Mouse (Mus musculus): ENCODE results near the gene Filip1l. TPM values are rescaled to one million over a fixed set of nuclear protein-coding genes. Genes with fewer than 3 reads are reported as not detected.
"Not testable (repeated sequence)": the region's sequence is repeated elsewhere in the genome, so short reads cannot be mapped to it uniquely, and the experiment has no call there.

Gene Filip1l
- polyA plus RNA-seq, 1 experiment from 2014 or later, result 13.0 TPM

DNA sequence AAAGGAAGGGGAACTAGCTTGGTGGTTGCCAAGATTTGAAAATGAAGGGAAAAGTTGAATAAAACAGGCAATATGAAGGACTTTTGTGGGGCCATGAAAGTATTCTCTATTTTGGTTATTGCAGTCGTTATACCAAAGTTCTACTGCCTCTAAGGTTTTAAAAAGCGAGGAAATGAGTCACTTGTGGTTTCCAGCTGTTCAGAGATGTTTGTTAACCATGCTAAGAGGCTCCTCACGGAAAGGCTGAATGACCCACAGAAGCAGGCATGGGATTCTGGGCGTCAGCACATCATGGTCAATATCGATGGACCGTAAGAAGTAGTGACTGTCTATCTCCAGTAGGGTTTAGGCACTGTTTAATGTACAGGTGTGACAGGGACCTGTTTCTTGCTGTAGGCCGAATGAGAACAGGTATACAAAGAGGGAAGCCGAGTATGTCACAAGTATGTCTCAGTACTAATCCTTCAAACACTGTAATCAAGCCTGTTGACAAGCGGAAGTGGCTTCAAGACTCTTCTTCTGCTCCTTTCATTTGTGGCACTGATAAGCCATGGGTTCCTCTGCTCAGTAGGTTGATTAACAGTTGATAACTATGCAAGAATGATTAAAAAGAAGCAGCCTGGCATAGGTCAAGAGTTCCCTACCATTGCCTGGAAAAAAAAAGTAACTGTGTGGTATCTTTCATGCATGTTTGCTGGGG, 25.9 kb downstream of the Filip1l start:
- no peaks in the 10 kb centered on the region for H3K27me3 ChIP-seq (ENCODE audit: control insufficient read depth, insufficient read depth, low read length)
- no peaks in the 10 kb centered on the region for H3K36me3 ChIP-seq (ENCODE audit: control insufficient read depth, insufficient read depth, low read length)
- H3K4me2 ChIP-seq (ENCODE audit: low read depth), result no peak overlapping the region
- no peak for ATAC-seq (ENCODE audit: insufficient read depth, low FRiP score, low TSS enrichment)
- H3K27ac ChIP-seq (ENCODE audit: low read depth, low read length), result no peak overlapping the region
- 90% methylated on average over 9 of the region's 9 CpGs for WGBS
- no peak overlapping the region for H3K9ac ChIP-seq (ENCODE audit: low read length)
- H3K4me1 ChIP-seq (ENCODE audit: control insufficient read depth, insufficient read depth, low read length), result no peaks in the 10 kb centered on the region
- DNase-seq (ENCODE audit: low spot score), result no peak
- H3K4me3 ChIP-seq (ENCODE audit: low read depth, low read length), result no peak overlapping the region
- H3K9me3 ChIP-seq (ENCODE audit: control insufficient read depth, low read length), result no peaks in the 10 kb centered on the region

DNA sequence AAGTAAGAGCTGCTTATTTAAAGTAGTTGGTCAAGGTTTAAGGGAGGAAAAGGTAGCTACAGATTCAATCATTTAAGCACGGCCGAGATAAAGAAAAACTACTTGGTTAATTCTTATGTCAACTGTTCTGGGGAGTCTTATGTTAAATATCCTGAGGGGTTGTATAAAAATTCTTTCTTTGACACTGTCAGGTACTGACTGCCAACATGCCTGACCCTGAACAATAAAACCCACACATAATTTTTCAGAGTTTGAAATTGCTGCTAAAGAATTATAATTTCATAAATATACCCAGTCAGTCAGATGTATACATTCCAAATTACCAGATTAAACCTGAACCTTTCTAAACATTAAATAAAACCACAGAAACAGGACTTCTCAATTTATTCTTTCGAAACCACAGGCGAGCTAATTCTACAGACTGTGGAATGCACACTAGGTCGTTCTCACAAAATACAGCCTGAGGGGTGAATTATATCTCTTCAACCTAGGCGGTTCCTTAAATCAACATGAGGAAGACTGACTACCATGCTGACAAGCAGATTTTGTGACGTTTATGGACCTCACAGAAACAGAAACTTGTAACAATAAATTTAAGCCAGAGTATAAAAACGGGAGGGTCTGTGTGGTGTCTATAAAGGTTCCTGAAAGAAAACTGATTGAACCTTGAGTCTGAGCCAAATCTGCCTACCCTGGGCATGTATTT, 30.5 kb downstream of the Filip1l start:
- Histone ChIP-seq H3K4me3 (ENCODE audit: low read depth, low read length) (no peak overlapping the region), H3K9ac (ENCODE audit: low read length) (no peak overlapping the region), H3K4me1 (ENCODE audit: control insufficient read depth, insufficient read depth, low read length) (no peaks in the 10 kb centered on the region), H3K9me3 (ENCODE audit: control insufficient read depth, low read length) (no peaks in the 10 kb centered on the region), H3K4me2 (ENCODE audit: low read depth) (no peak overlapping the region), H3K27me3 (ENCODE audit: control insufficient read depth, insufficient read depth, low read length) (no peaks in the 10 kb centered on the region), H3K27ac (ENCODE audit: low read depth, low read length) (no peak overlapping the region), H3K36me3 (ENCODE audit: control insufficient read depth, insufficient read depth, low read length) (no peaks in the 10 kb centered on the region)
- DNase-seq (ENCODE audit: low spot score) (no peak), ATAC-seq (ENCODE audit: insufficient read depth, low FRiP score, low TSS enrichment) (no peak)
- WGBS, result 70% methylated on average over 8 of the region's 8 CpGs

- 93% methylated on average over 2 of the region's 2 CpGs for WGBS
- no peak for ATAC-seq (ENCODE audit: insufficient read depth, low FRiP score, low TSS enrichment)
- Histone ChIP-seq H3K9me3 (ENCODE audit: control insufficient read depth, low read length) (no peaks in the 10 kb centered on the region), H3K36me3 (ENCODE audit: control insufficient read depth, insufficient read depth, low read length) (no peaks in the 10 kb centered on the region), H3K9ac (ENCODE audit: low read length) (no peak overlapping the region), H3K4me3 (ENCODE audit: low read depth, low read length) (no peak overlapping the region), H3K4me2 (ENCODE audit: low read depth) (no peak overlapping the region), H3K27me3 (ENCODE audit: control insufficient read depth, insufficient read depth, low read length) (no peaks in the 10 kb centered on the region), H3K27ac (ENCODE audit: low read depth, low read length) (no peak overlapping the region), H3K4me1 (ENCODE audit: control insufficient read depth, insufficient read depth, low read length) (no peaks in the 10 kb centered on the region)
- DNase-seq (ENCODE audit: low spot score), result no peak
Observed at GRCm38 (mm10) chr16:57384274-57384673, 31.4 kb downstream of the Filip1l start.

DNA sequence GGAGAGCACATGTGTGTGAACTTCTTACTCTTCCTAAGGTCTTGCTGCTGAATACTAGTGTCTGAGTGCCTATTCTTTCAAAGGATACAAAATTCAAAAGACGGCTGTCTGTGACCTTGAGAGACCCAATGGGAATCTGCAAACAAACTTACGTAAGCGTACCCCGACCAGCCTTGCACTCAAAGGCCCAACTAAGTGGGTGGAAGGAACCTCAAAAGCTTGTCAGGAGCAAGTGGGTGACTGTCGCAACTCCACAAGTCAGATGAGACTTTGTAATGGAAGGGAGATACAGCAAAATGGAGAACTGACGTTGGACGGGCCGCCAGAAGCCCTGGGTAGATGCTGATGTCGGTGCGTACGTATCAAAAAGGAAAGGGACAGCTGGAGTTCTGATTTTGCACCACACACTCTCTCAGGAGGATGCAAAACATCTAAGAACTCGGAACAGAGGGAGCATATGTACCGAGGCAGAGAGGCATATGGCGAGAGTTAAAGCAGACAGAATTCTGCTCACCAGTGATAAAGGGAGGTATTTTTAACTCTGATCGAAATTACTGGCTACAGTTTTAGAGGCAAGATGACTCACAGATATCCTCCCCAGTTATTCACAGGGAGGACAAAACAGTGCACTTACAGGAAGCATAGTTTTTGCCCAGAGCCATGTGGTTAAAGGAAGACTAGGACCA, 36.8 kb downstream of the Filip1l start:
- no peak for ATAC-seq (ENCODE audit: insufficient read depth, low FRiP score, low TSS enrichment)
- Histone ChIP-seq H3K4me3 (ENCODE audit: low read depth, low read length) (no peak overlapping the region), H3K36me3 (ENCODE audit: control insufficient read depth, insufficient read depth, low read length) (no peaks in the 10 kb centered on the region), H3K27ac (ENCODE audit: low read depth, low read length) (no peak overlapping the region), H3K9ac (ENCODE audit: low read length) (no peak overlapping the region), H3K27me3 (ENCODE audit: control insufficient read depth, insufficient read depth, low read length) (no peaks in the 10 kb centered on the region), H3K4me1 (ENCODE audit: control insufficient read depth, insufficient read depth, low read length) (no peaks in the 10 kb centered on the region), H3K4me2 (ENCODE audit: low read depth) (no peak overlapping the region), H3K9me3 (ENCODE audit: control insufficient read depth, low read length) (no peaks in the 10 kb centered on the region)
- no peak for DNase-seq (ENCODE audit: low spot score)
- 92% methylated on average over 15 of the region's 15 CpGs for WGBS

DNA sequence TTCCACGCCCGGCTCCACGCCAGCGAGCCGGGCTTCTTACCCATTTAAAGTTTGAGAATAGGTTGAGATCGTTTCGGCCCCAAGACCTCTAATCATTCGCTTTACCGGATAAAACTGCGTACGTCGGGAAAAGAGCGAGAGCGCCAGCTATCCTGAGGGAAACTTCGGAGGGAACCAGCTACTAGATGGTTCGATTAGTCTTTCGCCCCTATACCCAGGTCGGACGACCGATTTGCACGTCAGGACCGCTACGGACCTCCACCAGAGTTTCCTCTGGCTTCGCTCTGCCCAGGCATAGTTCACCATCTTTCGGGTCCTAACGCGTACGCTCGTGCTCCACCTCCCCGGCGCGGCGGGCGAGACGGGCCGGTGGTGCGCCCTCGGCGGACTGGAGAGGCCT, 38.3 kb downstream of the Filip1l start:
- not testable (repeated sequence) for H3K36me3 ChIP-seq (ENCODE audit: control insufficient read depth, insufficient read depth, low read length); H3K4me2 ChIP-seq (ENCODE audit: low read depth); H3K9me3 ChIP-seq (ENCODE audit: control insufficient read depth, low read length); ATAC-seq (ENCODE audit: insufficient read depth, low FRiP score, low TSS enrichment); H3K27me3 ChIP-seq (ENCODE audit: control insufficient read depth, insufficient read depth, low read length); H3K4me3 ChIP-seq (ENCODE audit: low read depth, low read length); H3K27ac ChIP-seq (ENCODE audit: low read depth, low read length); DNase-seq (ENCODE audit: low spot score); H3K9ac ChIP-seq (ENCODE audit: low read length); H3K4me1 ChIP-seq (ENCODE audit: control insufficient read depth, insufficient read depth, low read length)
- WGBS, result 19% methylated on average over 20 of the region's 39 CpGs

DNA sequence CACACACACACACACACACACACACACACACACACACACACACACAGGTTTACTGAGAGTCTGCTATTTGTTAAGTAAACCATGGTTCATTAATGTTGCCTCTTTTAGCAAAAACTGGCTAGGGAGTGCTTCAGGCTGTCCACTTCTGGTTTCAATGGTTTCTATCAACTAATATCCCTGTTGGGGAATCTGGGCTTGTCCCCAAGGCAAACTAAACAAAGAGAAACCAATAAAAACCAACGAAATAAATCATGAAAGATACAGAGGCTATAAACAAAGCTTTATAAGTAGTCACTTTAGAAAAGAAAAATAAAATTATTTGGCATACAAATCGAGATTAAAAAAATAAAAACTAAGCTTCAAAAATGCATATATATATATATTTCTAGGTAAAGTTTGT, 39.6 kb downstream of the Filip1l start:
- Histone ChIP-seq H3K27me3 (ENCODE audit: control insufficient read depth, insufficient read depth, low read length) (no peaks in the 10 kb centered on the region), H3K27ac (ENCODE audit: low read depth, low read length) (no peak overlapping the region), H3K4me3 (ENCODE audit: low read depth, low read length) (no peak overlapping the region), H3K9me3 (ENCODE audit: control insufficient read depth, low read length) (no peaks in the 10 kb centered on the region), H3K36me3 (ENCODE audit: control insufficient read depth, insufficient read depth, low read length) (no peaks in the 10 kb centered on the region), H3K9ac (ENCODE audit: low read length) (no peak overlapping the region), H3K4me2 (ENCODE audit: low read depth) (no peak overlapping the region), H3K4me1 (ENCODE audit: control insufficient read depth, insufficient read depth, low read length) (no peaks in the 10 kb centered on the region)
- WGBS, result 77% methylated on average over 2 of the region's 2 CpGs
- DNase-seq (ENCODE audit: low spot score), result no peak
- ATAC-seq (ENCODE audit: insufficient read depth, low FRiP score, low TSS enrichment), result no peak

- H3K9me3 ChIP-seq (ENCODE audit: control insufficient read depth, low read length), result no peaks in the 10 kb centered on the region
- DNase-seq (ENCODE audit: low spot score), result no peak
- H3K36me3 ChIP-seq (ENCODE audit: control insufficient read depth, insufficient read depth, low read length), result no peaks in the 10 kb centered on the region
- H3K4me2 ChIP-seq (ENCODE audit: low read depth), result no peak overlapping the region
- WGBS, result 81% methylated on average over 11 of the region's 11 CpGs
- no peak overlapping the region for H3K4me3 ChIP-seq (ENCODE audit: low read depth, low read length)
- no peaks in the 10 kb centered on the region for H3K27me3 ChIP-seq (ENCODE audit: control insufficient read depth, insufficient read depth, low read length)
- ATAC-seq (ENCODE audit: insufficient read depth, low FRiP score, low TSS enrichment), result no peak
- H3K27ac ChIP-seq (ENCODE audit: low read depth, low read length), result no peak overlapping the region
- H3K4me1 ChIP-seq (ENCODE audit: control insufficient read depth, insufficient read depth, low read length), result no peaks in the 10 kb centered on the region
- no peak overlapping the region for H3K9ac ChIP-seq (ENCODE audit: low read length)
Observed at GRCm38 (mm10) chr16:57393161-57393560, 40.3 kb downstream of the Filip1l start.

- Histone ChIP-seq H3K4me3 (ENCODE audit: low read depth, low read length) (no peak overlapping the region), H3K9me3 (ENCODE audit: control insufficient read depth, low read length) (no peaks in the 10 kb centered on the region), H3K36me3 (ENCODE audit: control insufficient read depth, insufficient read depth, low read length) (no peaks in the 10 kb centered on the region), H3K27ac (ENCODE audit: low read depth, low read length) (no peak overlapping the region), H3K27me3 (ENCODE audit: control insufficient read depth, insufficient read depth, low read length) (no peaks in the 10 kb centered on the region), H3K4me2 (ENCODE audit: low read depth) (no peak overlapping the region), H3K4me1 (ENCODE audit: control insufficient read depth, insufficient read depth, low read length) (no peaks in the 10 kb centered on the region), H3K9ac (ENCODE audit: low read length) (no peak overlapping the region)
- DNase-seq (ENCODE audit: low spot score) (no peak), ATAC-seq (ENCODE audit: insufficient read depth, low FRiP score, low TSS enrichment) (no peak)
- 78% methylated on average over 6 of the region's 6 CpGs for WGBS
Observed at GRCm38 (mm10) chr16:57396249-57396648, 43.4 kb downstream of the Filip1l start.

Measured in neural tube, embryonic 11.5 days (tissue).